Mouse (Mus musculus): ENCODE measurements at regions not wholly inside any gene's neighbourhood (a gene's known extent, or its start where the extent isn't known, plus 50 kb on each side); places are given as distances from the start of the nearest gene placed in this dataset.

DNA sequence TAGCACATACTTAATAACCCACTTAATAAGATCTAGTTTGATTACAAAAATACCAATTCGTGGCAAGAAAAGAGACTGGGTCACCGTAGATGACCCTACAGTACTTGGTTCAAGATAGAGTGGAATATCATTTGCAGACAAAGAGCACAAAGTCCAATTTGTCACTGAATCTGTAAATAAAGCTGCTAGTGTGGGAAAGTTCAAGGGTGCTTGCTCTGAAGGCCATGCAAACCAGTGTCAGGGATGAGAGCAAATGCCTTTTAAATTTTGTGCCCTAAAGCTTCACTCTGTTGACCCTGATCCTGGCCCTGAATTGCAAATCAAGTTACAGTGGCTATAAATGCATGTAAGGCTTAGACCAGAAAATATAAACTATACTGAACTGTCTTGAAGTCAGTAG is 113.1 kb downstream of the Cd55b start:
- DNase-seq (ENCODE audit: inconsistent age in 2 of 2, low spot score in 1 of 2), result peak in 1 of 2 experiments; percentile 60

DNA sequence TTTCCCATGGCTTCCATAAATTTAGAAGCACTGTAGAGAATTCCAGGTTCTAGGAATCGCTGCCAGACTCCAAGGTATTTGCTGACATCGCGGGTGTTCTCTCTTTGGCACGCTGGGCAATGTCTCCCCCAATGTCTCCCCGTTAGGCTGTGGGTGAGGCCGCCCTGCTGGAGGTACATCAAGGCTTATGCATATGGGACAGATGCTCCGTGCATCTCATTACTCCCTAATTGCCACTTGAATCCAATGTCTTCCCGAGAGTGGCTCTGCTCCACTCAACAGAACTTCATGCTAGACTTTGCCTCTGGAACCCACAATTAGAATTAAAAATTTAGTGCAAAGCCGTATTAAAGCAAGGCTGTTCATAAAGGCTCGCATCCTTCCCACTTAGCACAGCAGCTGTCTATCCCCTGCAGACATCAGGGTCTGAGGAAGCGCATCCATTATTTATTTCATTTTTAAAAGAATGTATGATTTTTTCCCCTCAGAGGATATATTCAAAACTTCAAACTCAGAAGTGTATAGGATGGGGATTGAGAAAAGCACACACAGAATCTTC is 120.9 kb downstream of the Cd55b start:
- DNase-seq (ENCODE audit: inconsistent age in 2 of 2, low spot score in 1 of 2), result no peak

DNA sequence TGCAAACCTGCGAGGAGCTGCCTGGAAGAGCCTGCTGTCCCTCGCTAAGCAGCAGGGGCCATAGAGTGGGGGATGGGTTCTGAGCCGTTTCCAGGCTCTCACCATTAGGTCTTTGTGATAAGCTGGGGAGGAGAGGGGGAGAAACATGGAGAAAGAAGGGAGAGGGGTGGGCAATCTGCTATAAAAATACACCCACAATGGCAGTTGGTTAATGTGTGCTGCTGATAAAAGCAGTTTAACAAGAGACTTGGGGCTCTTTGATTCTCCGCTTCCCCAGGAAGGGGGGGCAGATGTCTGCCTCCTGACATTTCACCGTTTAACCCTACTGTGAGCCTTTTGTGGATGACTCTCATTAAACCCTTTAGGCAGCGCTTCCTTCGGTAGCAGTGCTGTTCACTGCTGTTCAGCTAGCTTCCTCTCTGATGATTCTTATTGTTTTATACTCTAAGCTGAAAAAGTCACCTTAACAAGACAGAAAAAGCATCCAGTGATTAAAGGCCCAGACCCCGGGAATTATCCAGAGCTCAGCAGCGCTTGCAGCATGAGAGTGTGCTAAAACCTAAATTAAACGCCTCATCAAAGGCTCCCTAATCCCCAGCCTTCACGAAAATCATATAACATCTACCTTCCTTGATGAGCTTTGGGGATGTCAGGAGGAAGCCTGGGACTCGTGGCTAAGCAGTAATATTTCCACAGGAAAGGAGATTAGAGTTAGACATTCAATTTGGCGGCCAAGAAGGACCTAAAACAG is 122.6 kb downstream of the Cd55b start:
- DNase-seq (ENCODE audit: inconsistent age in 2 of 2, low spot score in 1 of 2), result peak in 1 of 2 experiments; percentile 21

DNA sequence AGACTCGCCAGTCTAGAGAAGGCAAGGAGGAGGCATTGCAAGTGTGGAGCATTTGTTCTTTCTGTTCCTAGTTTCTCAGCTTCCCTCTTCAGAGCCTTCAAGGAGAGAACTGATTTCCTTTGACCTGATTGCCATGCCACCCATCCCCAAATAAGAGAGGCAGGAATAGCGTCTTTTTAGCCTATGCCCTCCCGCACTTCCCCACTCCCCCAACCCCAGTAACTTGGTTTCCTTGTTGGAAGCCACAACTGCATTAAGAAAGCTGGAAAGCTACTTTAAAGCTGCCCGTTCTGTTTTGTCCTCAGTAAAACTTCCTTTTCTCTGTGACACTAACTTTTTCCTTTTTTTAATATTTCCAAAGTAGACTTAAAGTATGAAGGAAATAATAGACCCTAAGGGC is 123.2 kb downstream of the Cd55b start:
- DNase-seq (ENCODE audit: inconsistent age in 2 of 2, low spot score in 1 of 2), result no peak

DNA sequence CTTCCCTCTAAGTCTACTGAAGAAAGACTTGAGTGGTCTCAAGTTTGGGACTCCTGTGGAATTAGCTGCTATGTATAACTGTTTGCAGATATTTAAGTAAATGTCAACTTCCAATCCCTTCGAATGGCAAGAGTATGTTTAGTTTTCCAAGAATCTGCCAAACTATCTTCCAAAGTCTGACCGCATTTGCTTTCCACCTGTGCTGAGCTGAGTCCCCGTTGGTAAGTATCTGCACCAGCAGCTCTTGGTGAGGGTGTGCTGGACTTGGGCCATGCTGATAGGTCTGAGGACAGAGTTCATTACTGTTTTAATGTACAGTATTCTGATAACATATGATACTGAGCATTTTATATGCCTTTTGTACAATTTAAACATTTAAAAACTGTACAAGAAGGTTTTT is 123.7 kb downstream of the Cd55b start:
- no peak for DNase-seq (ENCODE audit: inconsistent age in 2 of 2, low spot score in 1 of 2)

DNA sequence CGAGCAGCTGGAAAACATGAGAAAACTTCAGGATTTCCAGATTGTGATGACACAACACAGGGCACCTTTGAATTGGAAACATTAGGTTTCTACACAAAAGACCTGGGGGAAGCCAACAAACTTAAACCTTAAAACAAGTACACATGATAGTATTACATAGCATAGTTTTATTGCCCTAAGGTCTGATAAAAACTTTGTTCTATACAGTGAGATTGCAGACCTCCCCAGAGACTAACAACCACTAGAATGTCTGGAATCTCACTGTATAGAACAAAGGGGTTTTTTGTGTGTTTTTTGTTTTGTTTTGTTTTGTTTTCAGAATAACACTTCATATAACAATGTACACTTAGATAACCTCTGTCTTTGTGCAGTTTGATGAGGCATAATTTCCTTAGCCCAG is 124.2 kb downstream of the Cd55b start:
- no peak for DNase-seq (ENCODE audit: inconsistent age in 2 of 2, low spot score in 1 of 2)

DNA sequence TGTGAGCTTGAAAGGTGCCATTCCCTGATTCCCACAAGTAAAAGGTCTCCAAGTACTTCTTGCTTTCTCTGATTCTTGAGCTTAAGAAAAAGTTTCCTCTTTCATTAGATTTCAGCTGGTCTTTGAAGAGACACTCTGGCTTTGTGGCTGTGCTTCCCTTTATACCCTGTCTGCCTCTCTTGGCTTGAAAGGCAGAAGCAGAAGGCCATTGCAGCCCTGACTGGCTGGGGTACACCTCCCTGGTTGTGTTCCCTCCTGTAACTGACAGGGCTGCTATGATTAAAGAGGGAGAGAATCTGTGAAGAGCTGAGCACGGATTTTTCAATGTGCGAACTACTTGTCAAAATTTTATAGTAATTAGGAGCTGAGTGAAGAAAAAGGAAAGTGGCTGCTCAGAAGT is 125.3 kb downstream of the Cd55b start:
- no peak for DNase-seq (ENCODE audit: inconsistent age in 2 of 2, low spot score in 1 of 2)

DNA sequence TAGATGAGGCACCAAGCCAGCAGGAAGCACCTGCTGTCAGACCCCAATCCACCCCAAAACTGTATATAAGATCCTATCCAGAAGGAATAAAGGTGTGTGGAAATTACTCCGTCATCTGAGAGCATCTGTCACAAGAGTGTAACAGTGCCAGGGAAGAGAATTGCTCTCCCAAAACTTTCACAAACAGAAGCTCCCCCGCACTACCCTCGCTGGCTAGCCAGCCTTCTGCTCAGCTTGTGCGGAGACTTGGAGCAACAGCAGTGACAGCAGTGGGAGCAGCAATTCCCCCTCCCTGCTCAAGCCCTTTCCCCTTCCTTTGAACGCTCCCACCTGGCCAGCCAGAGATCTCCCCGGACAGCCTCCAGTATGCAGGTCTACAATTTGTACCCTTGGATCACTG is 136.9 kb downstream of the Cd55b start:
- no peak for DNase-seq (ENCODE audit: inconsistent age in 2 of 2, low spot score in 1 of 2)

DNA sequence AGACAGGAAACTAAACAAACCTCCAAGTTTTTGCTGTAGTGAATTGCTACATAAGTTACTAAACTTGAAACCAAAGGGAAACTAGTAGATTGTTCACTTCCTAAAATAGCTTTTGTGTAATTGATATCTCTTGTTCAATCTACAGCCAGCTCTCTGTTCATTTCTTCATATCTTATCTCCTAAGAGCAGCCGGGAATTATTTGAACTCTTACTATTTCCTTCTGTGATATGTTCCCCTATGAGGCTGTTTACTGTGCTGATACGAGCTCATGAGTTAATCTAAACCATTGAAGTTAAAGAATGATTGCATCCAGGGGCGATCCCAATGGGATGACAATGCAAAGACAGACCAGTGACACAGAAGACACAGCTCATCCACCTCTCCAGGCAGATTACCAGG is 140.7 kb downstream of the Cd55b start:
- no peak for DNase-seq (ENCODE audit: inconsistent age in 2 of 2, low spot score in 1 of 2)

DNA sequence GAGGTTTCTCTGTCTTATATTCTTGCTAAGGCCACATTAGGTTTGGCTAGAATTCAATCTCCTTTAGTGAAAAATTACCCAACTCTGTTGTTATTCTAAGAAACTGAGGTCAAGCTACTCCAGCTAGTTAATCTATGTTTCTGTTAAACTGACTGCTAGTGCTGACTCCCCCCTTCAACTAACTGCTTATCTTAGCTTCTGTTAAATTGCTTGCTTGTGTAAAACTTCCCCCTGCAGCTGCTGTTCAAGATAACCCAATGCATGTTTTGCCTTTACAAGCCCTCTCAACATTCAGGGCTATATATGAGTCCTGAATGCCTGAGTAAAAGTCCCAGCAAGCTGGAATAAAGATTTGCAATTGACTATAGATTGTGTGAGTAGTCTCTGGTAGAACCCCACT is 143.6 kb downstream of the Cd55b start:
- no peak for DNase-seq (ENCODE audit: inconsistent age in 2 of 2, low spot score in 1 of 2)

DNA sequence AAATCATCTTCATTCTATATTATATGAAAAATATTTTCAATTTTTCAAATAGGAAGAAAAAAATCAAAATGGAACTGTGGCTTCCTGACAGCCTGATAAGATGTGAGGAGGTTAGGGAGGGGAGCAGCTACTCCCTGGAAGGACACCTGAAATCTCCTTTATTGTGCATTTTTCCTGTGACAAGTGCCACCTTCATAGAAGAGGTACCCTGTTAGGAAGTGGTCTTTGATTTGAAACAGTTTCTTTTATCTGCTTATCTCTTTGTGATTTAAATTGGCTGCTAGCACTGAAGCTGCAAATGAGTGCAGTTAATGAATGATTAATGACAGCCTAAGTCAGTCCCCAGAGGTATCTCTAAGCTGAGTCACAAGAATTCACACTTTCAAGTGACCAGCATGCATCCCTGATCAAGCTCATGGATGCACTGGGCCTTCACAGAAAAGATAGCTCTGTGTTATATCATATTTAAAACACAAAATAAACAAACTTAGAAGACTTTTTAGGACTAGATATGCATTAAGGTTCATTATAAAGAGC is 144.7 kb downstream of the Cd55b start:
- DNase-seq (ENCODE audit: inconsistent age in 2 of 2, low spot score in 1 of 2), result no peak

DNA sequence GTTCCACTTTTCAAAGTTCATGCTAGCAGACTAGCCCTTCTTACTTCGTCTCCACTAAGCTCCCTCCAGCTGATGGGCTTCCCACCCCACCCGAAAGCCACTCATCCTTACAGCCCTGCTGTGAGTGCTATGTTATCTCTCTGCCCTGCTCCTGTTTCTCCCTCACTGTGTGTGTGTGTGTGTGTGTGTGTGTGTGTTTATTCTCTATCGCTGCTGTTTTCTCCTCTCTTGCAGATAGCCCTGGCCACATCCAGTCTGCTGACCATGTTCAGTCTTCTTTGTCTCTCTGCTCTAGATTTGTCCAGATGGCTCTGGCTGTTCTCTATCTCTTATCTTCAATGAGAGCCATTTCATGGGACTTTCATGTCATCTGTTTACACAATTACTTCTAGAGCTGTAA is 145.9 kb downstream of the Cd55b start:
- no peak for DNase-seq (ENCODE audit: inconsistent age in 2 of 2, low spot score in 1 of 2)

DNA sequence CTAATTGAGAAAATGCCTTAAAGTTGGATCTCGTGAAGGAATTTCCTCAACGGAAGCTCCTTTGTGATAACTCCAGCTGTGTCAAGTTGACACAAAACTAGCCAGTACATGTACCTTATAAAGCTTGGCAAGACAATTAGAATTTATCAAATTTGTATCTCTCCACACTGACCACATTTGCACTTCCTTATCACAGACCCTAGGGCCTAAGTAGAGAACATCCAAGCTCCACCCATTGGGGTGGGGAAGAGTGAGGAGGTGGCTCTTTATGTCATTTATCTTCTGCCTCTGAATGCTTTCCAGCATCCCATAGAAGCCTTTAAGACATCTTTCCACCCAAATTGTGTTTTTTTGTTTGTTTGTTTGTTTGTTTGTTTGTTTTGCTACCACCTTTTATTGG is 146.8 kb downstream of the Cd55b start:
- no peak for DNase-seq (ENCODE audit: inconsistent age in 2 of 2, low spot score in 1 of 2)

DNA sequence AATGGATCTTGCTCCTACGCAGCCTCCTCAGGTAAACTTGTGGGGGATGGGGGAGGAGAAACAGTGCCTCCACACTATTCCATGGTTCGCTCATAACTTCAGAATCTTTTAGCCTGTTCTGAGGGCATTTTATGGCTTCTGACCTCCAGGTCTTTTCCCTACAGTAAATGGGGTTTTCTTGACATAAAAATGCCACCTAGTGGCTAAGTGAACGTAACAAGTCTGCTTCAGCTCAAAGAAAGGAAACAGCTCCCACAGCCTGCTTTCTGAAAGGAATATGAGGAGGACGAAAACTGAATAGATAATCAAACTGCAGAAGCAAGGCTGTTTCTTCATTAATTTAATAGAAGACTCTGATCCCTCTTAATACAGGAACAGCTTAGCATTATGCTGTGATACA is 148.3 kb downstream of the Cd55b start:
- no peak for DNase-seq (ENCODE audit: inconsistent age in 2 of 2, low spot score in 1 of 2)

DNA sequence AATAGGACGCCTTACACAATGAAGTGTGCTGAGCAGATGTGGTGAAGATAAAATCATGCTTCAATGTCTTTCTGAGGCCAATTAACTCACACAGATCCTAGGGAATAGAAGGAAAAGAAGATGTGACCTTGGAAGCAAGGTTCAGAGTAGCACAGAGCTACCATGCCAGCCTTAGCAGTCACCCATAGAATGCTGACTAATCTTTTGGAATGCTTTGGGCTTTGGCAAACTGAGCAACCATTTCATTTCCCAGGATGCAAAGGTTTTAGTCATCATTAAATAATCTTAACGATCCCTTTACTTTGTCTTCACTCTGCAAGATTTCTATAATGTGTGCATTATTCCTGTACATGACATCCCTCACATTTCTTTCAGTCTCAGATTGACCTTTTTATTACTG is 152.4 kb downstream of the Cd55b start:
- DNase-seq (ENCODE audit: inconsistent age in 2 of 2, low spot score in 1 of 2), result no peak
